Mouse (Mus musculus) myocyte (in vitro differentiated cells): ENCODE data around the gene Olfr1215. TPM values are rescaled to one million over a fixed set of nuclear protein-coding genes. Genes with fewer than 3 reads are reported as not detected.

Experiments
- H3K27me3 ChIP-seq: one replicate; pipeline ENCODE4 v1.6.1; 2011; ENCODE audit not compliant: control insufficient read depth, insufficient read depth, insufficient read length
- H3K36me3 ChIP-seq: one replicate; pipeline ENCODE4 v1.6.1; 2011; ENCODE audit not compliant: control insufficient read depth, insufficient read depth
- H3K4me2 ChIP-seq: one replicate; pipeline ENCODE4 v1.6.1; 2011; ENCODE audit warnings: low read depth, control low read depth
- H3K4me3 ChIP-seq: one replicate; pipeline ENCODE4 v1.5.1; 2011; ENCODE audit warnings: mild to moderate bottlenecking, control low read depth, moderate library complexity
- H3K79me2 ChIP-seq: one replicate; pipeline ENCODE4 v1.6.1; 2011; ENCODE audit not compliant: control insufficient read depth, insufficient read depth
- H3ac ChIP-seq: one replicate; pipeline ENCODE4 v1.6.1; 2011; ENCODE audit not compliant: control insufficient read depth, insufficient read length
- MAX ChIP-seq: IDR thresholded peaks from one replicate; pipeline ENCODE4 v1.6.1; 2011; ENCODE audit warnings: low read depth, mild to moderate bottlenecking, control low read depth
- MYOG ChIP-seq, 3 experiments: IDR thresholded peaks; one replicate each; pipeline ENCODE4 v1.6.1; 2011; ENCODE audit warnings: control low read depth in 2 of 3, low read depth in 2 of 3, mild to moderate bottlenecking in 2 of 3; ENCODE audit not compliant: insufficient read length in 2 of 3, control insufficient read depth in 1 of 3, insufficient read depth in 1 of 3
- POLR2A ChIP-seq: IDR thresholded peaks from one replicate; pipeline ENCODE4 v1.6.1; 2011; ENCODE audit warnings: low read depth, mild to moderate bottlenecking, control low read depth, moderate library complexity; ENCODE audit not compliant: insufficient read length
- POLR2AphosphoS2 ChIP-seq: IDR thresholded peaks from one replicate; pipeline ENCODE4 v1.6.1; 2011; ENCODE audit warnings: low read depth, control low read depth; ENCODE audit not compliant: insufficient read length
- REST ChIP-seq: IDR thresholded peaks from one replicate; pipeline ENCODE4 v1.6.1; 2011; ENCODE audit warnings: mild to moderate bottlenecking, control low read depth, moderate library complexity; ENCODE audit not compliant: insufficient read depth, insufficient read length
- SRF ChIP-seq: IDR thresholded peaks from one replicate; pipeline ENCODE4 v1.6.1; 2011; ENCODE audit warnings: low read depth; ENCODE audit not compliant: control insufficient read depth, insufficient read length
- USF1 ChIP-seq: IDR thresholded peaks from one replicate; pipeline ENCODE4 v1.6.1; 2011; ENCODE audit warnings: low read depth, mild to moderate bottlenecking, control low read depth, moderate library complexity
- polyA plus RNA-seq: library from polyadenylated mRNA; unstranded; fragments of >200 nt; fragmentation: generic; extraction: Trizol; gene quantifications from one replicate; pipeline ENCODE4 v1.2.1, GENCODE M21; 2012; ENCODE audit warnings: missing spikeins

Gene Olfr1215
- polyA plus RNA-seq, 1 experiment = not detected

GRCm38 (mm10) chr2:88953669-88954068, 53.1 kb downstream of the Olfr1215 start, which contains the start of gene Olfr1212:
TSS of gene Olfr1212 (plus strand) at chr2:88953969.
- Histone ChIP-seq H3K4me3 (no peak within 1 kb of the TSS), H3K79me2 (no peaks in the 10 kb centered on the region), H3K4me2 (no peak within 1 kb of the TSS), H3ac (no peak within 1 kb of the TSS), H3K36me3 (no peaks in the 10 kb centered on the region), H3K27me3 (no peaks in the 10 kb centered on the region)
- TF ChIP-seq POLR2AphosphoS2 (no peak), POLR2A (no peak), SRF (no peak), MAX (no peak), USF1 (no peak), MYOG (IDR thresholded peaks at IDR 0.05; ENCODE audit: control insufficient read depth in 1 of 3, insufficient read depth in 1 of 3, insufficient read length in 2 of 3, low read depth in 2 of 3) (no peak), REST (no peak)

Other genes starting within 250 kb of the Olfr1215 start
- not detected for gene Olfr1199, start 246.5 kb downstream of the Olfr1215 start, polyA plus RNA-seq
- not detected for gene Olfr1200, start 236.5 kb downstream of the Olfr1215 start, polyA plus RNA-seq
- gene Olfr1201, start 213.9 kb downstream of the Olfr1215 start, polyA plus RNA-seq = not detected
- not detected for gene Olfr1202, start 192.5 kb downstream of the Olfr1215 start, polyA plus RNA-seq
- gene Olfr1205, start 177.2 kb downstream of the Olfr1215 start, polyA plus RNA-seq = not detected
- gene Olfr1204, start 157.7 kb downstream of the Olfr1215 start, polyA plus RNA-seq = not detected
- gene Olfr1206, start 143.7 kb downstream of the Olfr1215 start, polyA plus RNA-seq = not detected
- gene Olfr1208, start 104.7 kb downstream of the Olfr1215 start, polyA plus RNA-seq = not detected
- not detected for gene Olfr1209, start 91.8 kb downstream of the Olfr1215 start, polyA plus RNA-seq
- gene Olfr1211, start 68.9 kb downstream of the Olfr1215 start, polyA plus RNA-seq = not detected
- not detected for gene Olfr1212, start 53.0 kb downstream of the Olfr1215 start, polyA plus RNA-seq
- not detected for gene Gm13762, start 26.7 kb downstream of the Olfr1215 start, polyA plus RNA-seq
- gene Olfr1214, start 14.3 kb downstream of the Olfr1215 start, polyA plus RNA-seq = not detected
- gene Olfr1216, start 11.4 kb upstream of the Olfr1215 start, polyA plus RNA-seq = not detected
- gene Olfr1217, start 25.1 kb upstream of the Olfr1215 start, polyA plus RNA-seq = not detected
- gene Olfr1218, start 54.2 kb upstream of the Olfr1215 start, polyA plus RNA-seq = not detected
- gene Olfr1219, start 76.5 kb upstream of the Olfr1215 start, polyA plus RNA-seq = not detected
- gene Olfr1220, start 99.9 kb upstream of the Olfr1215 start, polyA plus RNA-seq = not detected
- not detected for gene Olfr1221, start 110.3 kb upstream of the Olfr1215 start, polyA plus RNA-seq
- not detected for gene Olfr1222, start 126.1 kb upstream of the Olfr1215 start, polyA plus RNA-seq
- gene Olfr1223, start 144.6 kb upstream of the Olfr1215 start, polyA plus RNA-seq = not detected
- gene Olfr1224-ps1, start 157.1 kb upstream of the Olfr1215 start, polyA plus RNA-seq = not detected
- not detected for gene Olfr1225, start 167.7 kb upstream of the Olfr1215 start, polyA plus RNA-seq
- not detected for gene Olfr1226, start 193.1 kb upstream of the Olfr1215 start, polyA plus RNA-seq
- gene Olfr1228, start 247.1 kb upstream of the Olfr1215 start, polyA plus RNA-seq = not detected